Mouse (Mus musculus): Measurements from ENCODE around the gene Rexo5.

DNA sequence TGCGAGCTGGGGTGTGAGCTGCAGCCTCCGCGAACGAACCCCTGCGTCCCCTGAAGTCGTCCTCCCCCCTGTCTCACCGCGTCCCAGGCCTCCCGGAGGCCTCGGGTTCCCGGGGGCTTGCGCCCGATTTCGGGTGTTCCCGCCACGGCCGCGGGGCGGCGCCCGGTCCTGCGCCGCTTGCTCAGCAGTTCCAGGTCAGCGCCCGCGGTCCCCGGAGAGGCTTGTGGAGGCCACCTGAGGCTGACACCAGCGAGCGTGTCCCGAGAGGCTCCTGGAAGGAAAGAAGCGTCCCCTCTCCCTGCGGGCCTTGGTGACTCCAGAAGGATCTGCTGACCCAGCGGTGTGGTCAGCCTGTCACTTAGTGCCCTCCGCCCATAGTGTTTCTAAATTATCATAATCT, 49.5 kb upstream of the Rexo5 start:
- TF ChIP-seq POLR2A (IDR thresholded peaks at IDR 0.05; ENCODE audit: extremely low read depth, insufficient read depth, low read length) (no peak), CTCF (IDR thresholded peaks at IDR 0.05; ENCODE audit: low read depth, low read length) (peak; percentile 68)

Data from liver, adult 2 months (tissue).